Mouse (Mus musculus): Measurements from ENCODE around the gene Asb10. TPM values are rescaled to one million over a fixed set of nuclear protein-coding genes. Genes with fewer than 3 reads are reported as not detected.

Asb10 gene
- polyA plus RNA-seq, 1 experiment from 2014 or later = 0.09 TPM

GRCm38 (mm10) chr5:24526190-24526888 lies 14.4 kb downstream of the Asb10 start:
- peak overlapping the region; percentile 39 for H3K4me3 ChIP-seq (ENCODE audit: low read depth, low read length)
- peaks cover 80% of the 10 kb centered on the region for H3K27me3 ChIP-seq (replicated peaks; ENCODE audit: control insufficient read depth, insufficient read depth, low read length)
- no peaks in the 10 kb centered on the region for H3K9me3 ChIP-seq (replicated peaks; ENCODE audit: control insufficient read depth, low read length)
- DNase-seq (ENCODE audit: low spot score) (no peak), ATAC-seq (peak; percentile 60; the same call in 1 of the 2 replicates)
- WGBS = under 1% methylated on average over 68 of the region's 109 CpGs
- peak overlapping the region; percentile 87 for H3K4me2 ChIP-seq (ENCODE audit: low read length)
- H3K4me1 ChIP-seq (ENCODE audit: control insufficient read depth, insufficient read depth, low read length) = peaks cover 9% of the 10 kb centered on the region
- H3K36me3 ChIP-seq (ENCODE audit: control insufficient read depth, insufficient read depth, low read length) = no peaks in the 10 kb centered on the region
- no peak overlapping the region for H3K27ac ChIP-seq (ENCODE audit: low read depth, low read length)
- peak overlapping the region; percentile 53 for H3K9ac ChIP-seq (ENCODE audit: low read length)

GRCm38 (mm10) chr5:24525360-24526189 lies 15.2 kb downstream of the Asb10 start:
- Histone ChIP-seq H3K4me1 (ENCODE audit: control insufficient read depth, insufficient read depth, low read length) (peaks cover 9% of the 10 kb centered on the region), H3K36me3 (ENCODE audit: control insufficient read depth, insufficient read depth, low read length) (no peaks in the 10 kb centered on the region), H3K4me3 (ENCODE audit: low read depth, low read length) (peak overlapping the region; percentile 39), H3K4me2 (ENCODE audit: low read length) (peak overlapping the region; percentile 87), H3K9me3 (replicated peaks; ENCODE audit: control insufficient read depth, low read length) (no peaks in the 10 kb centered on the region), H3K27ac (ENCODE audit: low read depth, low read length) (no peak overlapping the region), H3K27me3 (replicated peaks; ENCODE audit: control insufficient read depth, insufficient read depth, low read length) (peaks cover 80% of the 10 kb centered on the region), H3K9ac (ENCODE audit: low read length) (peak overlapping the region; percentile 53; the same call in 1 of the 2 replicates)
- no peak for DNase-seq (ENCODE audit: low spot score)
- ATAC-seq = no peak
- WGBS = 3% methylated on average over 34 of the region's 34 CpGs

GRCm38 (mm10) chr5:24524522-24524921 lies 16.3 kb downstream of the Asb10 start:
- ATAC-seq = no peak
- Histone ChIP-seq H3K27ac (ENCODE audit: low read depth, low read length) (no peak overlapping the region), H3K9me3 (replicated peaks; ENCODE audit: control insufficient read depth, low read length) (no peaks in the 10 kb centered on the region), H3K36me3 (ENCODE audit: control insufficient read depth, insufficient read depth, low read length) (no peaks in the 10 kb centered on the region), H3K9ac (ENCODE audit: low read length) (no peak overlapping the region), H3K4me2 (ENCODE audit: low read length) (no peak overlapping the region), H3K4me3 (ENCODE audit: low read depth, low read length) (no peak overlapping the region), H3K27me3 (replicated peaks; ENCODE audit: control insufficient read depth, insufficient read depth, low read length) (peaks cover 75% of the 10 kb centered on the region), H3K4me1 (ENCODE audit: control insufficient read depth, insufficient read depth, low read length) (peaks cover 9% of the 10 kb centered on the region)
- no peak for DNase-seq (ENCODE audit: low spot score)
- WGBS = 13% methylated on average over 4 of the region's 4 CpGs

- H3K4me2 ChIP-seq (ENCODE audit: low read length) = no peak overlapping the region
- no peak overlapping the region for H3K4me3 ChIP-seq (ENCODE audit: low read depth, low read length)
- no peak overlapping the region for H3K27ac ChIP-seq (ENCODE audit: low read depth, low read length)
- H3K4me1 ChIP-seq (ENCODE audit: control insufficient read depth, insufficient read depth, low read length) = peaks cover 9% of the 10 kb centered on the region
- WGBS = 33% methylated on average over 8 of the region's 8 CpGs
- H3K36me3 ChIP-seq (ENCODE audit: control insufficient read depth, insufficient read depth, low read length) = no peaks in the 10 kb centered on the region
- DNase-seq (ENCODE audit: low spot score) (no peak), ATAC-seq (no peak)
- H3K27me3 ChIP-seq (replicated peaks; ENCODE audit: control insufficient read depth, insufficient read depth, low read length) = peaks cover 68% of the 10 kb centered on the region
- H3K9ac ChIP-seq (ENCODE audit: low read length) = no peak overlapping the region
- H3K9me3 ChIP-seq (replicated peaks; ENCODE audit: control insufficient read depth, low read length) = no peaks in the 10 kb centered on the region
Measured at GRCm38 (mm10) chr5:24523806-24524205, 17.0 kb downstream of the Asb10 start.

- no peaks in the 10 kb centered on the region for H3K36me3 ChIP-seq (ENCODE audit: control insufficient read depth, insufficient read depth, low read length)
- no peaks in the 10 kb centered on the region for H3K9me3 ChIP-seq (replicated peaks; ENCODE audit: control insufficient read depth, low read length)
- H3K4me3 ChIP-seq (ENCODE audit: low read depth, low read length) = no peak overlapping the region
- no peak for DNase-seq (ENCODE audit: low spot score)
- no peak overlapping the region for H3K27ac ChIP-seq (ENCODE audit: low read depth, low read length)
- H3K9ac ChIP-seq (ENCODE audit: low read length) = no peak overlapping the region
- H3K27me3 ChIP-seq (replicated peaks; ENCODE audit: control insufficient read depth, insufficient read depth, low read length) = peaks cover 48% of the 10 kb centered on the region
- ATAC-seq = no peak
- H3K4me2 ChIP-seq (ENCODE audit: low read length) = no peak overlapping the region
- 67% methylated on average over 8 of the region's 8 CpGs for WGBS
- H3K4me1 ChIP-seq (ENCODE audit: control insufficient read depth, insufficient read depth, low read length) = peaks cover 4% of the 10 kb centered on the region
Measured at GRCm38 (mm10) chr5:24521366-24521765, 19.4 kb downstream of the Asb10 start.

- Histone ChIP-seq H3K36me3 (ENCODE audit: control insufficient read depth, insufficient read depth, low read length) (no peaks in the 10 kb centered on the region), H3K4me3 (ENCODE audit: low read depth, low read length) (no peak overlapping the region), H3K4me2 (ENCODE audit: low read length) (no peak overlapping the region), H3K27me3 (replicated peaks; ENCODE audit: control insufficient read depth, insufficient read depth, low read length) (no peaks in the 10 kb centered on the region), H3K27ac (ENCODE audit: low read depth, low read length) (no peak overlapping the region), H3K9me3 (replicated peaks; ENCODE audit: control insufficient read depth, low read length) (no peaks in the 10 kb centered on the region), H3K4me1 (ENCODE audit: control insufficient read depth, insufficient read depth, low read length) (no peaks in the 10 kb centered on the region), H3K9ac (ENCODE audit: low read length) (no peak overlapping the region)
- WGBS = 66% methylated on average over 8 of the region's 8 CpGs
- no peak for DNase-seq (ENCODE audit: low spot score)
- no peak for ATAC-seq
Measured at GRCm38 (mm10) chr5:24512271-24512670, 28.5 kb downstream of the Asb10 start.

GRCm38 (mm10) chr5:24510635-24511034 lies 30.1 kb downstream of the Asb10 start:
- no peak overlapping the region for H3K4me2 ChIP-seq (ENCODE audit: low read length)
- H3K36me3 ChIP-seq (ENCODE audit: control insufficient read depth, insufficient read depth, low read length) = no peaks in the 10 kb centered on the region
- no peaks in the 10 kb centered on the region for H3K4me1 ChIP-seq (ENCODE audit: control insufficient read depth, insufficient read depth, low read length)
- no peak overlapping the region for H3K4me3 ChIP-seq (ENCODE audit: low read depth, low read length)
- H3K9ac ChIP-seq (ENCODE audit: low read length) = no peak overlapping the region
- WGBS = 66% methylated on average over 11 of the region's 11 CpGs
- DNase-seq (ENCODE audit: low spot score) = no peak
- no peak for ATAC-seq
- no peaks in the 10 kb centered on the region for H3K27me3 ChIP-seq (replicated peaks; ENCODE audit: control insufficient read depth, insufficient read depth, low read length)
- no peaks in the 10 kb centered on the region for H3K9me3 ChIP-seq (replicated peaks; ENCODE audit: control insufficient read depth, low read length)
- H3K27ac ChIP-seq (ENCODE audit: low read depth, low read length) = no peak overlapping the region

GRCm38 (mm10) chr5:24508406-24508805 lies 32.4 kb downstream of the Asb10 start:
- ATAC-seq = no peak

GRCm38 (mm10) chr5:24505513-24505912 lies 35.3 kb downstream of the Asb10 start:
- H3K4me1 ChIP-seq (ENCODE audit: control insufficient read depth, insufficient read depth, low read length) = no peaks in the 10 kb centered on the region; the same call in 1 of the 2 replicates
- no peak overlapping the region for H3K4me3 ChIP-seq (ENCODE audit: low read depth, low read length)
- no peak overlapping the region for H3K9ac ChIP-seq (ENCODE audit: low read length)
- peaks cover 18% of the 10 kb centered on the region for H3K27me3 ChIP-seq (replicated peaks; ENCODE audit: control insufficient read depth, insufficient read depth, low read length)
- no peak overlapping the region for H3K27ac ChIP-seq (ENCODE audit: low read depth, low read length)
- H3K36me3 ChIP-seq (ENCODE audit: control insufficient read depth, insufficient read depth, low read length) = peaks cover 24% of the 10 kb centered on the region
- no peak overlapping the region for H3K4me2 ChIP-seq (ENCODE audit: low read length)
- 40% methylated on average over 2 of the region's 2 CpGs for WGBS
- H3K9me3 ChIP-seq (replicated peaks; ENCODE audit: control insufficient read depth, low read length) = no peaks in the 10 kb centered on the region
- DNase-seq (ENCODE audit: low spot score) (no peak), ATAC-seq (no peak)

More at GRCm38 (mm10) chr5:24508406-24508805, 32.4 kb downstream of the Asb10 start:
- Histone ChIP-seq H3K4me1 (ENCODE audit: control insufficient read depth, insufficient read depth, low read length) (no peaks in the 10 kb centered on the region; the same call in 1 of the 2 replicates), H3K9me3 (replicated peaks; ENCODE audit: control insufficient read depth, low read length) (no peaks in the 10 kb centered on the region), H3K27ac (ENCODE audit: low read depth, low read length) (no peak overlapping the region), H3K27me3 (replicated peaks; ENCODE audit: control insufficient read depth, insufficient read depth, low read length) (peaks cover 16% of the 10 kb centered on the region), H3K4me3 (ENCODE audit: low read depth, low read length) (no peak overlapping the region), H3K4me2 (ENCODE audit: low read length) (no peak overlapping the region), H3K9ac (ENCODE audit: low read length) (no peak overlapping the region), H3K36me3 (ENCODE audit: control insufficient read depth, insufficient read depth, low read length) (no peaks in the 10 kb centered on the region)
- DNase-seq (ENCODE audit: low spot score) = no peak
- 89% methylated on average over 7 of the region's 7 CpGs for WGBS

Data from forebrain, embryonic 14.5 days (tissue).